Mouse (Mus musculus): ENCODE results near the gene Adam19. TPM values are rescaled to one million over a fixed set of nuclear protein-coding genes. Genes with fewer than 3 reads are reported as not detected.

Adam19 gene
- polyA plus RNA-seq, 1 experiment from 2014 or later: 15.2 TPM

- H3K27ac ChIP-seq (replicated peaks; ENCODE audit: low read depth, low read length): no peak overlapping the region; the same call in 1 of the 2 replicates
- no peak overlapping the region for H3K9ac ChIP-seq (ENCODE audit: low read depth, low read length)
- ATAC-seq (ENCODE audit: low read depth): no peak
- no peaks in the 10 kb centered on the region for H3K9me3 ChIP-seq (ENCODE audit: control insufficient read depth, low read length)
- H3K4me2 ChIP-seq (ENCODE audit: low read depth, low read length): no peak overlapping the region
- no peak overlapping the region for H3K4me3 ChIP-seq (ENCODE audit: low read depth, low read length)
- DNase-seq (ENCODE audit: low spot score): no peak
- no peaks in the 10 kb centered on the region for H3K36me3 ChIP-seq (ENCODE audit: control insufficient read depth, insufficient read depth, low read length)
- H3K4me1 ChIP-seq (ENCODE audit: control insufficient read depth, insufficient read depth, low read length): peaks cover 10% of the 10 kb centered on the region; the same call in 1 of the 2 replicates
- 63% methylated on average over 3 of the region's 3 CpGs for WGBS
- H3K27me3 ChIP-seq (replicated peaks; ENCODE audit: control insufficient read depth, insufficient read depth, low read length): no peaks in the 10 kb centered on the region
Measured at GRCm38 (mm10) chr11:46084568-46084967, 28.8 kb downstream of the Adam19 start.

- DNase-seq (ENCODE audit: low spot score): no peak
- no peak overlapping the region for H3K9ac ChIP-seq (ENCODE audit: low read depth, low read length)
- no peak overlapping the region for H3K4me2 ChIP-seq (ENCODE audit: low read depth, low read length)
- H3K9me3 ChIP-seq (ENCODE audit: control insufficient read depth, low read length): no peaks in the 10 kb centered on the region
- H3K4me1 ChIP-seq (ENCODE audit: control insufficient read depth, insufficient read depth, low read length): peaks cover 10% of the 10 kb centered on the region; the same call in 1 of the 2 replicates
- H3K4me3 ChIP-seq (ENCODE audit: low read depth, low read length): no peak overlapping the region
- no peak for ATAC-seq (ENCODE audit: low read depth)
- no peak overlapping the region for H3K27ac ChIP-seq (replicated peaks; ENCODE audit: low read depth, low read length)
- H3K27me3 ChIP-seq (replicated peaks; ENCODE audit: control insufficient read depth, insufficient read depth, low read length): no peaks in the 10 kb centered on the region
- H3K36me3 ChIP-seq (ENCODE audit: control insufficient read depth, insufficient read depth, low read length): no peaks in the 10 kb centered on the region
- 91% methylated on average over 10 of the region's 10 CpGs for WGBS
Measured at GRCm38 (mm10) chr11:46085398-46086163, 29.8 kb downstream of the Adam19 start.

DNA sequence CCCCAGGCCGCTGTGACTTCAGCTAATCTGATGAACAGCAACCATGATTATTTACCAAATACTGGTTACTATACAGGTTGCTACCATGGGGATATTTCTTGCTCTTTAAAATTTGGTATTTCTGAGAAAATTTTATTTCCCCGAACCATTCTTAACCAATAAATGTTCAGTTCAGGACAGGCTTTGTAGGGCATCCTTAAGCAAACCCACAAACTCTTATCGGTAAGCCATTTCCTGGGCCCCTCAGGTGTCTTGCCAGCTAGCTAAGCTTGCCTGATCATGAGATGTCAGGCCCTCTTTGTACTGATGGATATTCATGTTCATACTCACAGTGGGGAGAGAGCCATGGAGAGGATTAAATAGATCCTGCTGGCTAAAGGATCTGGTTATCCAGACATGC is 30.7 kb downstream of the Adam19 start:
- ATAC-seq (ENCODE audit: low read depth) (no peak), DNase-seq (ENCODE audit: low spot score) (no peak)
- Histone ChIP-seq H3K4me1 (ENCODE audit: control insufficient read depth, insufficient read depth, low read length) (peaks cover 10% of the 10 kb centered on the region; the same call in 1 of the 2 replicates), H3K9me3 (ENCODE audit: control insufficient read depth, low read length) (no peaks in the 10 kb centered on the region), H3K9ac (ENCODE audit: low read depth, low read length) (no peak overlapping the region), H3K36me3 (ENCODE audit: control insufficient read depth, insufficient read depth, low read length) (no peaks in the 10 kb centered on the region), H3K27me3 (replicated peaks; ENCODE audit: control insufficient read depth, insufficient read depth, low read length) (no peaks in the 10 kb centered on the region), H3K4me3 (ENCODE audit: low read depth, low read length) (no peak overlapping the region), H3K4me2 (ENCODE audit: low read depth, low read length) (no peak overlapping the region), H3K27ac (replicated peaks; ENCODE audit: low read depth, low read length) (no peak overlapping the region)
- 90% methylated on average over 3 of the region's 3 CpGs for WGBS

DNA sequence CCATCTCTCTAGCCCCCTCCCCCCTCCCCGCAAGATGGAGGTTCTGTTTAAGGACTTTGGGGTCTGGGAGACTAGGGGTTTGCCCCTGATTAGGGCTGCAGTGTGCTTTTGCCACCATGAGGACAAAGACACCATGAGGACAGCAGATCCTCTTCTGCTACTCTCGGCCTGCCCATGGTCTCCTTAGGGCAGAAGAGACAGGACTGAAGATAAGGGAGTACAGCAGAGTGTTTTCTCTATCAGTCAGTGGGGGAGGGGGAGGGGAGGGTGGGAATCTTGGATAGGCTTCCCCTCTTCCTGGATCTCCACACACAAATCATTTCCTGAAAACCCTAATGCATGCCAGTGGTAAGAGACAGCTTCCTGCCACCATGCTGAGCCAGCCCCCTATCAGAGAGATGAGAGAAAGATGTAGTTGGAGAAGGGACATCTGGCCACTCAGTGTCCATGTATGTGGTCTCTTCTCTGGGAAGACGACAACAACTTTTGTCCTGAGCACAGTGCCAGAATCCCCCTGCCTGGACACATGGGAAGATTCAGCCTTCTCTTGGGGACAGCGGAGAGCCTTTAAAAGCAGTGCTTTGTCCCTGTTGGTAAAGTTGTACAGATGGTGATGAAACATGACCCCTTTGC is 33.4 kb downstream of the Adam19 start:
- ATAC-seq (ENCODE audit: low read depth) (no peak), DNase-seq (ENCODE audit: low spot score) (no peak)
- no peaks in the 10 kb centered on the region for H3K27me3 ChIP-seq (replicated peaks; ENCODE audit: control insufficient read depth, insufficient read depth, low read length)
- H3K4me3 ChIP-seq (ENCODE audit: low read depth, low read length): no peak overlapping the region
- H3K4me1 ChIP-seq (ENCODE audit: control insufficient read depth, insufficient read depth, low read length): peaks cover 12% of the 10 kb centered on the region; the same call in 1 of the 2 replicates
- no peak overlapping the region for H3K9ac ChIP-seq (ENCODE audit: low read depth, low read length)
- no peak overlapping the region for H3K4me2 ChIP-seq (ENCODE audit: low read depth, low read length)
- H3K9me3 ChIP-seq (ENCODE audit: control insufficient read depth, low read length): no peaks in the 10 kb centered on the region
- H3K27ac ChIP-seq (replicated peaks; ENCODE audit: low read depth, low read length): no peak overlapping the region
- H3K36me3 ChIP-seq (ENCODE audit: control insufficient read depth, insufficient read depth, low read length): 0 out of 2 replicates have a peak, but pooled peaks cover under 1% of the 10 kb centered on the region
- WGBS: 70% methylated on average over 4 of the region's 4 CpGs

DNA sequence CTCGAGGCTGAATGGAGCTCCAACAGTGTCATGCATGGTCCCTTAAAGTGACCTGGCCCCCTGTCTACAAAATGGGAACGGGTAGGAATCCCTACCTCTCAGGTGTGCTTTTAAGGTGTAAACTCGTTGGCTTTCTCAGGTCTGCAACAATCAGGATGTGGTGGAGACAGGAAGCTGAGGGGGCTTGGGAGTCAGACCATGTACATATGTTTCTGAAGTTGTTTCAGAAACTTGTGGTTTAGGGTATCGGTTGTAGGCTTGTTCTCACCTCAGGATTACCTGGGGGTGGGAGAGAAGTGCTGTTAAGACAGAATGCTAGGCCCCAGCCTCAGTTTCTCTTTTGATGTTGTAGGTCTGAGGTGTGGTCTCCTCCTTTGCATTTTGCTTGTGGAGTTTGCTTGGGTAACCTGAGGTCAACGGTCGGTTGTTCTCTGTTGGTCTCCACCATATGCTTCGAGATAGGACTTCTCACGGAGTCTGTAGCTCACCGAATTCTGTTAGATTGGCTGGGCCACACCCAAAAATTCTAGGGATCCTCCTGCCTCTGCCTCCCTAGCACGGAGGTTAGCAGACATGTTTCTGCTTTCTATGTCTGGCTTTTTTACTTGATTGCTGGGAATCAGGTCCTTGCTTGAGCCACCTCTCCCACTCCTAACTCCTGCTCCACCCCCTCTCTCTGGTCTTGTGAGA is 34.4 kb downstream of the Adam19 start:
- DNase-seq (ENCODE audit: low spot score): no peak

GRCm38 (mm10) chr11:46090951-46091667 is 35.3 kb downstream of the Adam19 start:
- Histone ChIP-seq H3K36me3 (ENCODE audit: control insufficient read depth, insufficient read depth, low read length) (peaks cover 15% of the 10 kb centered on the region; the same call in 1 of the 2 replicates), H3K9me3 (ENCODE audit: control insufficient read depth, low read length) (no peaks in the 10 kb centered on the region), H3K9ac (ENCODE audit: low read depth, low read length) (no peak overlapping the region), H3K27me3 (replicated peaks; ENCODE audit: control insufficient read depth, insufficient read depth, low read length) (no peaks in the 10 kb centered on the region), H3K4me3 (ENCODE audit: low read depth, low read length) (no peak overlapping the region), H3K4me2 (ENCODE audit: low read depth, low read length) (no peak overlapping the region), H3K4me1 (ENCODE audit: control insufficient read depth, insufficient read depth, low read length) (peaks cover 12% of the 10 kb centered on the region), H3K27ac (replicated peaks; ENCODE audit: low read depth, low read length) (no peak overlapping the region)
- 68% methylated on average over 10 of the region's 10 CpGs for WGBS
- no peak for DNase-seq (ENCODE audit: low spot score)
- ATAC-seq (ENCODE audit: low read depth): no peak

More for the DNA sequence above, 34.4 kb downstream of the Adam19 start:
- Histone ChIP-seq H3K27ac (replicated peaks; ENCODE audit: low read depth, low read length) (no peak overlapping the region), H3K9me3 (ENCODE audit: control insufficient read depth, low read length) (no peaks in the 10 kb centered on the region), H3K36me3 (ENCODE audit: control insufficient read depth, insufficient read depth, low read length) (peaks cover 10% of the 10 kb centered on the region; the same call in 1 of the 2 replicates), H3K27me3 (replicated peaks; ENCODE audit: control insufficient read depth, insufficient read depth, low read length) (no peaks in the 10 kb centered on the region), H3K4me3 (ENCODE audit: low read depth, low read length) (no peak overlapping the region), H3K4me2 (ENCODE audit: low read depth, low read length) (no peak overlapping the region), H3K9ac (ENCODE audit: low read depth, low read length) (no peak overlapping the region), H3K4me1 (ENCODE audit: control insufficient read depth, insufficient read depth, low read length) (peaks cover 7% of the 10 kb centered on the region; the same call in 1 of the 2 replicates)
- no peak for ATAC-seq (ENCODE audit: low read depth)
- 90% methylated on average over 10 of the region's 10 CpGs for WGBS

DNA sequence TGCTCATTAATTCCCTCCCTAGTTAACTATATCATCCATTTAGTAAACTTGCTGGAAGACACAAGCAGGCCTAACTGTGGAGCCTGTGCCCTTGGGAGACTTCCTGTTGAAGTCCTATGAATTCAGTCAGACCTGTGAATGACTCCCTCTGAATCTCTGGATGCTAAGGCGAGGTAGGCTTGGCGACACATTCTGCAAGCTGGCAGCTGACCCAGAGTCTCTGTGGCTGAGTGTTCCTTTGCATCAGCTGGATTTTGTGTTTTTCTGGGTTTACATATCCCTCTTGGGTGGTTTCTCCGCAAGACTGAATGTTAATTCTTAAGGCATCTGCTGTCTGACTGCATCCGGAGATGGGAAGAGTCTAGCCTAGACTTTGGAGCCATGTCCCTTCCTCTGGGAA is 36.3 kb downstream of the Adam19 start:
- 64% methylated on average over 4 of the region's 4 CpGs for WGBS
- no peak for DNase-seq (ENCODE audit: low spot score)
- Histone ChIP-seq H3K4me2 (ENCODE audit: low read depth, low read length) (no peak overlapping the region), H3K4me1 (ENCODE audit: control insufficient read depth, insufficient read depth, low read length) (peaks cover 12% of the 10 kb centered on the region), H3K9ac (ENCODE audit: low read depth, low read length) (no peak overlapping the region), H3K36me3 (ENCODE audit: control insufficient read depth, insufficient read depth, low read length) (peaks cover 15% of the 10 kb centered on the region; the same call in 1 of the 2 replicates), H3K27ac (replicated peaks; ENCODE audit: low read depth, low read length) (no peak overlapping the region; the same call in 1 of the 2 replicates), H3K27me3 (replicated peaks; ENCODE audit: control insufficient read depth, insufficient read depth, low read length) (no peaks in the 10 kb centered on the region), H3K4me3 (ENCODE audit: low read depth, low read length) (no peak overlapping the region), H3K9me3 (ENCODE audit: control insufficient read depth, low read length) (no peaks in the 10 kb centered on the region)
- ATAC-seq (ENCODE audit: low read depth): no peak

Measured in embryonic facial prominence, embryonic 14.5 days (tissue).